14 mouse cellular contexts compared by ENCODE assay signal in the genomic region with DNA sequence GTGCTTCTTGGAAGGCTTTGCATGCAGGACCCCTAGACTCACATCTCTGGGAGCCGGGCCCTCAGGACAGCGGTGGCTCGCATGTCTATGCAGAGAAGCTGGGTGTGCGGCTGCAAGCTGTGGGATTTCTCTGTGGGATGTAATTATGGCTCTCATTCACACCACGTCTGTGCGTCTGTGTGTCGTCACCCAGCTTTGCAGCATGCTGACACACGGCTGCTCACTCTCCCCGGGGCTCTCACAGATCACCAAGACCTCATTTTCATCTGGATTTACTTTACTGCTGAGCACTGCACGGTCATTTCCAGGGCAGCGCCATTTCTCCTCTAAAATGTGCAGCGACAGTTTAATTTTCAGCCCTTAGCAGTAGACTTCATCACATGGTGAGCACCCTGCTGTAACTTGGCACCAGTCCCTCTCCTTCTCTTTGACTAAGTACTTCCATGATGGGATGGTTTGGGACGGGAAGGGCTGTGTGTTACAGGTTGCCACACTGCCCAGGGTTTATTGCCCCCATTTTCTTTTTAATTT.
DNase-seq lines count a peak whose midpoint lies in the region; ATAC-seq lines count a peak whose summit lies in the region.
"Had no signal": no experiment of that assay in that cellular context is flagged by ENCODE, and none has a peak within 500 bp of the region (broad histone marks: within the 10 kb centered on the region; RNA-seq: fewer than 3 reads in every experiment).

No protein-coding gene starts in this region.

- peaks cover 16% of the 10 kb centered on the region for H3K4me1 ChIP-seq in hindbrain, embryonic 12.5 days
- peaks cover 17% of the 10 kb centered on the region for H3K4me1 ChIP-seq in hindbrain, embryonic 10.5 days (replicated peaks)
- H3K4me1 ChIP-seq in embryonic facial prominence, embryonic 14.5 days (ENCODE audit: control insufficient read depth, insufficient read depth, low read length): peaks cover 8% of the 10 kb centered on the region; the same call in 1 of the 2 replicates
- H3K4me1 ChIP-seq in limb, embryonic 12.5 days (replicated peaks): peaks cover 11% of the 10 kb centered on the region
- H3K4me1 ChIP-seq in heart, embryonic 12.5 days (replicated peaks): peaks cover 24% of the 10 kb centered on the region

- H3K27me3 ChIP-seq in hindbrain, embryonic 12.5 days: no peaks in the 10 kb centered on the region
- no peaks in the 10 kb centered on the region for H3K27me3 ChIP-seq in hindbrain, embryonic 10.5 days (ENCODE audit: insufficient read depth, poor library complexity, severe bottlenecking)
- H3K27me3 ChIP-seq in embryonic facial prominence, embryonic 14.5 days (replicated peaks; ENCODE audit: control insufficient read depth, insufficient read depth, low read length): no peaks in the 10 kb centered on the region
- no peaks in the 10 kb centered on the region for H3K27me3 ChIP-seq in limb, embryonic 12.5 days
- no peaks in the 10 kb centered on the region for H3K27me3 ChIP-seq in heart, embryonic 12.5 days (replicated peaks)

- H3K9me3 ChIP-seq in hindbrain, embryonic 12.5 days (replicated peaks): no peaks in the 10 kb centered on the region
- H3K9me3 ChIP-seq in hindbrain, embryonic 10.5 days: no peaks in the 10 kb centered on the region
- no peaks in the 10 kb centered on the region for H3K9me3 ChIP-seq in embryonic facial prominence, embryonic 14.5 days (ENCODE audit: control insufficient read depth, low read length)
- H3K9me3 ChIP-seq in limb, embryonic 12.5 days: no peaks in the 10 kb centered on the region
- H3K9me3 ChIP-seq in heart, embryonic 12.5 days (replicated peaks): no peaks in the 10 kb centered on the region

- no peaks in the 10 kb centered on the region for H3K36me3 ChIP-seq in hindbrain, embryonic 12.5 days
- no peaks in the 10 kb centered on the region for H3K36me3 ChIP-seq in hindbrain, embryonic 10.5 days
- no peaks in the 10 kb centered on the region for H3K36me3 ChIP-seq in embryonic facial prominence, embryonic 14.5 days (ENCODE audit: control insufficient read depth, insufficient read depth, low read length)
- H3K36me3 ChIP-seq in limb, embryonic 12.5 days: no peaks in the 10 kb centered on the region
- H3K36me3 ChIP-seq in heart, embryonic 12.5 days: peaks cover 4% of the 10 kb centered on the region; the same call in 1 of the 2 replicates

- DNase-seq in hindbrain, embryonic 10.5 days (ENCODE audit: low spot score): no peak
- DNase-seq in brain, adult 2 months (ENCODE audit: low read depth, low spot score): peak; percentile 75
- peak; percentile 53 for DNase-seq in embryonic facial prominence, embryonic 14.5 days (ENCODE audit: low spot score)
- no peak for DNase-seq in lung, postnatal 14 days
- DNase-seq: adrenal gland, postnatal 36 days; heart, adult 11 months; kidney, adult 18-20 months; lung, postnatal 10 days; thymus, postnatal 36 days had no signal

- 63% methylated on average over 13 of the region's 13 CpGs for WGBS in hindbrain, embryonic 12.5 days
- 72% methylated on average over 13 of the region's 13 CpGs for WGBS in hindbrain, embryonic 10.5 days
- WGBS in embryonic facial prominence, embryonic 14.5 days: 25% methylated on average over 13 of the region's 13 CpGs
- 23% methylated on average over 13 of the region's 13 CpGs for WGBS in limb, embryonic 12.5 days
- WGBS in heart, embryonic 12.5 days: 63% methylated on average over 13 of the region's 13 CpGs

- H3K4me2 ChIP-seq in hindbrain, embryonic 12.5 days (replicated peaks): 0 out of 2 replicates have a peak overlapping the region, but pooled peaks have one; percentile 4
- H3K4me2 ChIP-seq in embryonic facial prominence, embryonic 14.5 days (ENCODE audit: low read depth, low read length): 0 out of 2 replicates have a peak overlapping the region, but pooled peaks have one; percentile 15
- peak overlapping the region; percentile 23; the same call in 1 of the 2 replicates for H3K4me2 ChIP-seq in limb, embryonic 12.5 days
- H3K4me2 ChIP-seq in heart, embryonic 12.5 days: no peak overlapping the region

- ATAC-seq in hindbrain, embryonic 12.5 days (ENCODE audit: low FRiP score): no peak
- peak; percentile 31; the same call in 1 of the 2 replicates for ATAC-seq in embryonic facial prominence, embryonic 14.5 days (ENCODE audit: low read depth)
- peak; percentile 56; the same call in 1 of the 2 replicates for ATAC-seq in limb, embryonic 12.5 days (ENCODE audit: insufficient number of reproducible peaks, insufficient read depth, low FRiP score, low TSS enrichment, low read depth)
- no peak for ATAC-seq in monocyte, adult 5-6 weeks (replicated peaks; ENCODE audit: insufficient number of reproducible peaks, low FRiP score, low TSS enrichment, poor library complexity, severe bottlenecking)
- ATAC-seq in heart, embryonic 12.5 days (ENCODE audit: insufficient number of reproducible peaks, low FRiP score): no peak

- no peak overlapping the region for H3K4me3 ChIP-seq in hindbrain, embryonic 12.5 days
- H3K4me3 ChIP-seq in hindbrain, embryonic 10.5 days: no peak overlapping the region
- no peak overlapping the region for H3K4me3 ChIP-seq in embryonic facial prominence, embryonic 14.5 days (ENCODE audit: low read depth, low read length)
- no peak overlapping the region for H3K4me3 ChIP-seq in limb, embryonic 12.5 days (replicated peaks)
- H3K4me3 ChIP-seq in heart, embryonic 12.5 days: no peak overlapping the region
- H3K4me3 ChIP-seq: left cerebral cortex, adult 2 months had no signal

- no peak overlapping the region for H3K9ac ChIP-seq in hindbrain, embryonic 12.5 days
- no peak overlapping the region for H3K9ac ChIP-seq in embryonic facial prominence, embryonic 14.5 days (ENCODE audit: low read depth, low read length)
- H3K9ac ChIP-seq in limb, embryonic 12.5 days (replicated peaks): no peak overlapping the region
- H3K9ac ChIP-seq in heart, embryonic 12.5 days: no peak overlapping the region

- H3K27ac ChIP-seq in hindbrain, embryonic 12.5 days: no peak overlapping the region
- no peak overlapping the region for H3K27ac ChIP-seq in hindbrain, embryonic 10.5 days
- H3K27ac ChIP-seq in embryonic facial prominence, embryonic 14.5 days (replicated peaks; ENCODE audit: low read depth, low read length): no peak overlapping the region
- peak overlapping the region; percentile 41; the same call in 1 of the 2 replicates for H3K27ac ChIP-seq in limb, embryonic 12.5 days
- H3K27ac ChIP-seq in heart, embryonic 12.5 days (ENCODE audit: poor library complexity, severe bottlenecking): no peak overlapping the region
- H3K27ac ChIP-seq: left cerebral cortex, adult 2 months had no signal

Comparison
In these comparisons a context has a peak if more than half of its experiments do, and no peak if none do; other contexts are left out.
1. ATAC-seq: peak in embryonic facial prominence, embryonic 14.5 days (single experiment) and limb, embryonic 12.5 days (single experiment); none in hindbrain, embryonic 12.5 days (single experiment), monocyte, adult 5-6 weeks (single experiment) and heart, embryonic 12.5 days (single experiment).
2. DNase-seq: peak in brain, adult 2 months (single experiment) and embryonic facial prominence, embryonic 14.5 days (single experiment); none in hindbrain, embryonic 10.5 days (single experiment) and lung, postnatal 14 days (single experiment).